Mouse (Mus musculus): ENCODE results near the gene N4bp3.
"Not testable (repeated sequence)": the region's sequence is repeated elsewhere in the genome, so short reads cannot be mapped to it uniquely, and the experiment has no call there.

The N4bp3 gene

DNA sequence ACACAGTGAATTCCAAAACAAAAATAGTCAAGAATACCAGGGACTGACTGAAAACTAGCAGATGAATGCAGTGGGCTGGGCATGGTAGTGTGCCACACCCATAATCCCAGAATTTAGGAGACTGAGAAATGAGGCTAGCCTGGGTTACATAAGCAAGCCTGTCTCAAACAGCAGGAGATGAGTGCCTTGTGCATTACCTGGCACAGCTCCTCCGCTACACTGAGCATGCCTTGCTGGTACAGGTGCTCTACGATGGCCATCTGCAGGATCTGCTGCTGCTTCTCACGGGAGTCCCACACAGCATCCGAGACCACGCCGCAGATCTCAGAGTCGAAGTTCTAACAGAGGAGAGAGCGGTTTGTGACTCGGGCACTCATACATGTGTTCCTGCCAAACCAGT, 23.2 kb downstream of the N4bp3 start:
- DNase-seq, result peak; percentile 62

DNA sequence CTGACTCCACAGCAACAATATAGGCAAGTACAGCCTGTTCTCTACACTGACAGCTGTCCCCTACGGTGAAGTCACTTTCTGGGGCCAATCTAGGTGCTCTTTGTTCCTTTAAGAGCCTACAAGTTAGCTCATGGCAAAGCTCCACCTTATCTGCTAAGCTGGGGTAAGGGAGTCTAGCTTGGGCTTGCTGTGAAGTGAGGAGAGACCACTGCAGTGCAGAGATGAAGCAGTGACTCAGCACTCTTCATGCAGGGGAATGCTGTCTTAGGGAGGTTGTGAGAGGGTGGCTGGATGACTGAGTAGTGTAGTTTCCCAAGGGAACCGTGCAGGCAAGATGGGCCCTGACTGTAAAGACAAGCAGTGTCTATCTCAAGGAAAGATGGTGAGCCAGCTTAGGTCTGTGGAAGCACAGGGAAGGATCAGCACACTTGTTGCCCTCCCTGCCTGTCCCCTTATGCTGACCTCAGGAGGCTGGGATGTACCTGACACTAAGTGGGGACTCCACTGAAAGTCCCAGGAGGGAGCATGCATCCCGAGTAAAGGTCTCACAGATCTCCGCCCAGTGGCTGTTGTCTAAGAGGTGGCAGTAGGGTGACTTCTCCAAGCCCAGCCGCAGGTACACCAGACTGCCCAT, 25.3 kb downstream of the N4bp3 start:
- no peak for DNase-seq

DNA sequence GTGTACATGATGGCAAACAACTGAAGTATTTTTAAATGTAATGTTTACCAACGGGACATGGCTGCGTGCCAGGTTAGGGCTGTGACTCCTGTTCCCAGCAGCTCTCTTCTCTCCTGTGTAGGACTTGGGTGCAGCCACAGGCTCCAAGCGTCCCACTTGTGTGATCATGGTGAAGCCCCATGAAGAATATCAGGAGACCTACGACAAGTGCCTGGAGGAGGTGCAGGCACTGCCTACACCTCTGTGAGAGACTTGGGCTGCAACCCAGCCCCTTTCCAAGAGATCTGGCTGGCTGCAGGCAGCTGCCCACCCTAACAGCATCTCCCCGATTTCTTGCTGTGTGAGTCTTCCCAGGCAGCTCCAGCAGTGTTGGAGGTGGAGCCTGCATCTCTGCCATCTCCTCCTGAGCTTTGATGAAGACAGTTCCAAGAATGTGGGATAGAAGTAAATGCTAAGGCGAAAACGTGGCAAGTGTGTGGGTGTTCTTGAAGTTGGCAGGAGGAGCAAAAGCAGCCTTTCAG, 27.6 kb downstream of the N4bp3 start:
- no peak for DNase-seq

DNA sequence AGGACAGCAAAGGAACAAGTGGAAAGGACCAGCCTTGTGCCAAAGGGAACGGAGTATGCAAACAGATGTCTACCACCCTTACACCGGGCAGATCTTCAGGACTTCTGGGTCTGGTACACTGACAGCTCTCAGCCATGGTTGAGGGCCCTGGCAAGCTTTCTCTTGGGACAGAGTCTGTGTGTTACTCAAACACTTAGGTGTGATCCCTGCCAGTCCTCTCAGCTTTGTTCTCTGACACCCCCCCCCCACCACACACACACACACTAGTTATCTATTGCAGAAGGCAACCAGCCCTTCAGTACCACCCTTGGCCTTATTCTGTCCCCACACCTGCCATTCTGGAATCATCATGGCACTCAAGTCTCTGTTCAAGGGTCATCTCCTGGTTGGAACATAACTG, 28.9 kb downstream of the N4bp3 start:
- no peak for DNase-seq

DNA sequence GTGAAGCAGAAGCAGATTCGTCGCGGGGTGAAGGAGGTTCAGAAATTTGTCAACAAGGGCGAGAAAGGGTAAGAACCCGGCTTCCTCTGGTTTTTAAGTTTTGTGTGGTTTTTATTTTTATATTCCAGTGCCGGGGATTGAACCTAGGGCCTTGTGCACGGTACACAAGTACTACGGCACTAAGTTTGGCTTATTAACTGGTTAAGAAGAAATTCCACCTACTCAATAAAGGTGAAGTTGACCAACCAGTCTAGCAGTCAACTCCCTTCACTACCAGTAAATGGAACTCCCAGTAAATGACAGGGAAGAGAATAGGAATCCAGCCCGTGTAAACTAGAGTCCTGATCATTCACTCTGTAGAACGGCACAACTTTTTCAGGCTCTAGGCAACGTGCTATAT, 30.6 kb downstream of the N4bp3 start:
- no peak for DNase-seq

DNA sequence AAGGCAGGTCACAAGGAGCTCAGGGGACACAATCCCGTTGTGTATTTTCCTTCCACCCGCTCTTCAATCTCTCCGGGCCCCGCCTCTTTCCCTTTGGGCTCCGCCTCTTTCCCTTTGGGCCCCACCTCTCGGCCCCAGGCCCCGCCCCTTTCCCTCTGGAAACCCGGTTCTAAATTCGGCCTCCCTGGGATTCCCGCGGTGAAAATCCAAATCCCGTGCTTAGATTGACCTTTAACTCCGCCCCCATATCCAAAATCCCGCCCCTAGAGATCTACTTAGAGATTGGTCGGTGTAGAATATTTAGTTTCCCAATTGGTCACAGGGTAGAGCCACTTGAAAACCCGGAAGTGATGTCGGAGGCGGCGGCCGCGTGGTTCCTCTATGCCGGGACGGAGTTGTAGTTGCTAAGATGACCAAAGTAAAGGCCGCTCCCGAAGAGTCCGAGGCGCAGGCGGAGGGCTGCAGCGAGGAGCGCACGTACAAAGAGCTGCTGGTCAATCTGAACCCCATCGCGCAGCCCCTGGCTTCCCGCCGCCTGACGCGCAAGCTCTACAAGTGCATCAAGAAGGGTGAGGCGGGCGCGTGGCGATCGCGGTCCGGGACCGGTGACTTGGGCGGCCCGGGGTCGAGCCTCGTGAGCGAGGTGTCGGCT, 31.1 kb downstream of the N4bp3 start, which contains the start of gene Nhp2:
TSS of gene Nhp2 (plus strand) at position 327 of the 652 bp plus-strand sequence.
- peak; percentile 97 for DNase-seq

DNA sequence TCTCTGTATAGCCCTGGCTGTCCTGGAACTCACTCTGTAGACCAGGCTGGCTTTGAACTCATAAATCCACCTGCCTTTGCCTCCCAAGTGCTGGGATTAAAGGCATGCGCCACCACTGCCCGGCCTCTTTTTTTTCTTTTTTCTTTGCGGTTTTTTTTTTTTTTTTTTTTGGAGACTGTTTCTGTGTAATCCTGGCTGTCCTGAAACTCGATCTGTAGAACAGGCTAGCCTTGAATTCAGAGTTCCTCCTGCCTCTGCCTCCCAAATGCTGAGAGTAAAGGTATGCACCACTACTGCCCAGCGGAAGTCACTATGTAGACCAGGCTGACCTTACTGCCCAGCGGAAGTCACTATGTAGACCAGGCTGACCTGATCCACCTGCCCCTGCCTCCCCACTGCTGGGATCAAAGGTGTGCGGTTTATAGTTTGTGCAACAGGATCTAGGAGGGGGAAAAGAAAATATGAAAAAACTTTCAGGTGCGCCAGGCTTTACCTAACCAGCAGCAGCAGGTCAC, 31.7 kb downstream of the N4bp3 start:
- DNase-seq, result no peak

DNA sequence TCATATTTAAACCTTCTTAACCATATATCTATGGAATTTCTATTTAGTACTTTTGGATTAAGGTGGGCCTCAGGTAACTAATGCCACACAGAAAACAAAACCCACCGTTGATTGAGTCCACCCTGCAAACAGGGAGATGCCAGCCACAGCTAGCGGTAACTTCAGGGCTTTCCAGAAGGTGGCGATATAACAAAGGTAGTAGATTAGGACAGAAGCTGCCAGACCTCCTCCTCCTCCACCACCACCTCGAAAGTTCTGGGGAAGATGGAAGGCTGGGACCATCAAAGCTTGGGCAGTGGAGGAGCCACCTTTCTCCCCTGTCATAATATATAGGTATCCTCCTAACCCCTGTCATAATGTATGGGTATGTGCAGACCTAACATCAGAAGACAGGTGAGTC, 32.9 kb downstream of the N4bp3 start:
- peak; percentile 73 for DNase-seq

DNA sequence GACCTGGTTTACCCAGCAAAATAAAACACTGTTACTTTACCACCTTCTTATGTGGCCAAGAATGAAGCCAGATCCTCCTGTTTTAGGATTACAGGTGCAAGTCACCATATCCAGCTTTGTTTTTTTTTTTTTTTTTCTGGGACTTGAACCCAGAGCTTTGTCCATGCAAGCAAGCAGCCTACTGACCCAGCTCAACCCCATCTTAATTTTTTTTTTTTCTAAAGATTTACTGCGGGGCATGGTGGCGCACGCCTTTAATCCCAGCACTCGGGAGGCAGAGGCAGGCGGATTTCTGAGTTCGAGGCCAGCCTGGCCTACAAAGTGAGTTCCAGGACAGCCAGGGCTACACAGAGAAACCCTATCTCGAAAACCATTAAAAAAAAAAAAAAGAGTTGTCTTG, 34.5 kb downstream of the N4bp3 start:
- not testable (repeated sequence) for DNase-seq

DNA sequence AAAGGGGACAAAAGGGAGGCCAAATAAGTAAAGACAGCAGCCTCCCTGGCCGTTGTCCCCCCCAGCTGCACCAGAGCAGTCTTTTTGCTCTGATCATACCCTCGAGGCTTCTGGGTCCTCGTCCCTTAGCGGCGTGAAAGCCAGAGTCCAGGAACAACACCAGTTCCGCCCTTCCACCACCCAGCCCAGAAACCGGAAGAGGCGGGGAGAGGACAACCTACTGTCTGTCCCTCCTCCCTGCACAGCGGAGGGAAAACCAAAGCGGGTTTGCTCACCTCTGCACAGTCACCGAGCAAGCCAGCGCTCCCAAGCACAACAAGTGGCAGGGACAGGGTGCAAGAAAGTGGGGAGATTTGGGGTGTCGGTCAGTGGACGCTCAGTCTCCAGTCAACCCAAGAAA, 35.0 kb downstream of the N4bp3 start:
- DNase-seq, result no peak

DNA sequence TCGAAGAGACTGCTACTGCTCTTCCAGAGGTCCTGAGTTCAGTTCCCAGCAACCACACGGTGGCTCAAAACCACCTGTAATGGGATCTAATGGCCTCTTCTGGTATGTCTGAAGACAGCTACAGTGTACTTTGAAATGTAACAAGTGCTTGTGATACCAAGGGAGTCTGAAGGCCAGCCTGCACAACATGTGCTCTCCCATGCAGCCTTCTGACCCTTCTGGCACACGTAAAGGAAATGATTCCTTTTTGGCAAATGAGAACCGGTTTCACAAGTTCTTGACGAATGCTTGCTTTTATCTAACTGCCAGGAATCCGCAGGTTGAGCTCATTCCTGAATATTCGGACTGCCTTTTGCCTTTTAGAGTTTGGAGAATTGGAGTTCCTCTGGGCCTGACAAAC, 35.5 kb downstream of the N4bp3 start:
- DNase-seq, result no peak

DNA sequence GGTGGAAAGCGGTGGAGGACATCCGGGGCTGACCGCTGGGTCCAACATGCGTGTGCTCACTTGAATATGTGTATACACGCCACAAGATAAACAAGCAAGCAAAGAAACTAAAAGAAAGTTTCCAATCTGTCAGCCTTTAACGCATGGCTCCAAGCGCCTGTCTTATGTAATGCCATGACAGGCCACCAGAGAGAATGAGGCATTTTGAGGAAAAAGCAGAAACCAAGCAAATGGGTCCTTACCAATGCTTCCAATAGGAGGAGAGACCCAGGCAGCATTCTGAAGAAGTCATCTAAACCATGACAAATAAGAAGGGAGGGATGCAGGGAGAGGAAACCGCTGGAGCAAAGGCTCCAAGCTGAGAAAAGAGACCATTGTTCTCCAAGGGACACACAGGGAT, 36.4 kb downstream of the N4bp3 start:
- no peak for DNase-seq

DNA sequence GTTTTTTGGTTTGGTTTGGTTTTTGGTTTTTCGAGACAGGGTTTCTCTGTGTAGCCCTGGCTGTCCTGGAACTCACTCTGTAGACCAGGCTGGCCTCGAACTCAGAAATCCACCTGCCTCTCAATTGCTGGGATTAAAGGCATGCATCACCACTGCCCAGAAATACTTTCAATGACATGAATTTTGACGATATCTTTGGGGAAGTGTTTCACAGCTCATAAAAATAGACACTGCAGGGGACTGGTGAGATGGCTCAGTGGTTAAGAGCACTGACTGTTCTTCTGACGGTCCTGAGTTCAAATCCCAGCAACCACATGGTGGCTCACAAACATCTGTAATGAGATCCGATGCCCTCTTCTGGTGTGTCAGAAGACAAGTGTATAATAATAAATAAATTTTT, 40.7 kb downstream of the N4bp3 start:
- DNase-seq, result not testable (repeated sequence)

DNA sequence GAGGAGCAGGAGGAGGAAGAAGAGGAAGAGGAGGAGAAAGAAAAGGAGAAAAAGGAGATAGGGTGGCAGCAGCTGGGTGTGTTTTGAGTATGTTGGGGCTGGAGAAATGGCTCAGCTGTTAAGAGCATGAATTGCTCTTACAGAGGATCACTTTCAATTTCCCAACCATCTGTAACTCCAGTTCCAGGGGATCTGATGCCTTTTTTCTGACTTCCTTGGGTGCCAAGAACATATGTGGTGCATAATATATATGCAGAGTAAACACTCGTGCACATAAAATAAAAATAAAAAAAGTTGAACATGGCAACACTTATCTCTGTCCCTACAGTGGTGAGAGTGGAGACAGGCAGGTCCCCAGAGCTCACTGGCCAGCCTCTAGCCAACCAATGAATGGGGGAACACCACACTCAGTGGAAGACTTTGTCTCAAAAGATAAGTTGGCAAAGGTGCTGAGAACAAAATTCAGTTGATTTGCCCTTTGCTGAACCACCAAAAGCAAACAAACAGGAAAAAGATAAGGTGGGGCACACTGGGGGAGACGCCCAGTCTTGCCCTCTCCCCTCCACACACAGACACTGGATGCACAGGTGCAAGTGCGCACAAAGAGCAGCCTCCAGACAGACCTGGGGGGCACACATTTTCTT, 41.3 kb downstream of the N4bp3 start:
- DNase-seq, result no peak

DNA sequence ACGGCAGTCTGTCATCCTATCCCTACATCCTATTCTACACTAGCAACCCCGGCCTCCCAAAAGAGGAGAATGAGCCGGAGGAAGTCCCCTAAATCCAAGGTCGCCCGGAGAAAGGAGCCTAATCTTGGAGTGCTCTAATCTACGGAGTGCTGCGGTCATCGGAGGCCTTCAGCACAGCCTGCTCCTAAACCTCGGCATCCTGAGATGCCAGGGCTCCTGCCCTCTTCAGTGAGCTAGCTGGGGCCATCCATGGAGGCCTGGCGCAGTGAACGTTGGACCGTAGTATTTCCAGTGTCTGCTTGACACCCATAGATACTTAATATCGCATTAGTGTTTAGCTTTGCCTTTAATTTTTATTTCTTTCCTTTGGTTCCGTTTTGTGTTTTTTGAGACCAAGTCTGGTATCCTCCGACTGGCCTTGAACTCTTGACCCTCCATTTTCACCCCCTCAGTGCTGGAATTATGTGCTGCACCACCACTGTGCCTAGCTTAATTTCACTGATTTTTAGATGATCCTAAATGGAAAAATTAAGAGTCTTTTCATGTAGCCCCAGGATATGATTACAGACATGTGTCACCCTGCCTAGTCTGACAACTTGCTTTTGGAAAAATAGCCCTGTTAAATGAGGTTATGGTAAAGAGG, 43.4 kb downstream of the N4bp3 start:
- DNase-seq, result no peak

DNA sequence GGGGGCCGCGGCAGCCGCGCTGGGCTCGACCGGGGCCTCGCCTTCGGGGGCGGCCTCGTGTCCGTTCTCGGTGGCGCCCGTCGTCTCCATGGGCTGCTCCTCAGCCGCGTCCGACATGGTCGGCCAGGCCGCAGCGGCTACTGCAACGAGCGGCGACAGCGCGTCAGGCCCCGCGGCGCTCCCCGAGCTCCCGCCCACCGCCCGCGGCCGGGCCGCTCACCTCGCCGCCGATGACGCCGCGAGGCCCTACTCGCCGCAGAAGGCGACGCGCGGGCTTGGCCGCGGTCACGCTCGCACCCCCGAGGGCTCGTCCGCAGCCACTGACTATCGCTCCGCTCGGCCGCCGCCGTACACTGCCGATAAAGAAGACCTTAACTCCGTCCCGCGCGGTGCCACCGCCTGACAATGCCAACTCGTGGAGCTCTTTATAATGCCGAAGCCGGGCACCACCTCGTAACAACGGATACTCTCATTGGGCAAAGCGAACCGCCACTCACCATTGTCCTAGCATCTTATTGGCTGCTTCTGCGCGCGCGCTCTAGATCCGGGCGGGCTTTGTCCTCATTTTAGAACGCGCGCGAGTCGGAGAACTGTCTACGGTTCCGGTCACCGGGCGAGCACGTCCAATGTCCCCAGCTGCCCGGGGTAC, 44.1 kb downstream of the N4bp3 start, which contains the start of gene Hnrnpab:
TSS of gene Hnrnpab (minus strand) at position 401 of the 649 bp plus-strand sequence.
- DNase-seq, result peak; percentile 98

DNA sequence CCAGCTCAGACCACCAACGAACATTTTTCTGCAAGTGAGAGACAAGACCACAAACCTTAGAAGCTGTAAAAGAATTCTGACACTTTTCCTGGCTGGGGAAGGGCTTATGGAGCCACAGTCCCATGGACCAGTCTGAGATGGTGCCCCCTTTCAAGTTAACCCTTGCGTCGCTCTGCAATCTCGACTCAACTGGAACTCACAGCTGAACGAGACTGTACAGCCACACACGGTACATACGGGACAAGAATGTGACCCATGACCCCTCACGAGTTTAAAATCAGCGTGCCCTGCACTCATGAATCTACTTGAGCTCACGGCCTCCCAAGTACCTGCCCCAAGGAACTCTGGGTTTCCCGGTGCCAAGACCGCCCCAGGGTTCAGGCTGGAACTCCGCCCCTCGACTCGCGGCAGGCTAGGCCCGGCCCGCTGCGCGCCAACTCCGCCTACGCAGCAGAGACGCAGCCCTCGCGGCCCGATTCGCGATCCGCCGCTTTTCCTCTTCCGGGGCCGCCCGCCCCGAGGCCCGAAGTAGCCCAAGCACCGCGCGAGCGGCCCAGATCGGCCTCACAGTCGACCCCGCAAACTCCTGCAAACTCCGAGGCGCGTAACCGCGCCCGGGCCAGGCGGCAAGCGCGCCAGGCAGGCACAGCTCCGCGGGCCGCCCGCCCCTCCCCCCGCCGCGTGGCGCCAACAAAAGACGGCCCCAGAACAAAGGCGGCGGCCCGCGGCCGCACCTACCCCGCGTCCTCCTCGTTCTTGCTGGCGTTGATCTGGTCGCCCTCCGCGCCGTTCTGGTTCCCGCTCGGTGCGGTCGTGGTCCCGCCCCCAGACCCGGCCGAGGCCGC, 44.8 kb downstream of the N4bp3 start:
- DNase-seq, result peak; percentile 83

DNA sequence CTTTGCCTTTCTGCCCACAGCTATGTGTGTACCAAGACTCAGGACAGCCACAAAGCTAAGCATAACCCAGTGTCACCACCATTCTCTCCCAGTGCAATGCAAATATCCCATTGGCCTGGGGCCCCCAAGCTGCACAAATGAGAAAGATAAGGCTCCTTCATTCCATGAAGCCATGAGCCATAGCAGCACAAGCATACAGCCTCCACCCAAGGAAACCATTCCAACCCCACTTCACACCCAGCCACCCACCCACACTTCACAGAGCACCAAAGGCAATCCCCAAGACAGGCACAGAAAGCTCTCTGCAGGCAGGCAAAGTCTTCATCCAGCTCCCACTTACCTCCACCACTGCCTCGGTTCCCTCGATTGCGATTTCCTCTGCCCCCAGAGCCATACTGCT, 48.4 kb downstream of the N4bp3 start:
- no peak for DNase-seq

DNA sequence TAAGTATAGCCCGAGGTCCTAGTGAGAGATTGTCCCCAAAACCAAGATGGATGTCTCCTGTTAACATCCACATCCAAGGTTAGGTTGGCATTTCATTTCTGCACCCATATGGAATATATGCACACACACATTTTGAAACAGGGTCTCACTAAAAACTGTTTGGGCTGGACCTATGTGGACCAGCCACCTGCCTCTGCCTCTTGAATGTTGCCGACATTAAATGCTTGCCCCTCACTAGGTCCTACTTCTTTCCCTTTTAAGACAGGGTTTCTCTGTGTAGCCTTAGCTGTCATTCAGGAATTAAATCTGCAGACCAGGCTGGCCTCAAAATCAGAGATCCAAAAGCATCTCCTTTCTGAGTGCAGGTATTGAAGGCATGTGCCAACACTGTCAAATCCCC, 53.1 kb downstream of the N4bp3 start:
- DNase-seq, result no peak

DNA sequence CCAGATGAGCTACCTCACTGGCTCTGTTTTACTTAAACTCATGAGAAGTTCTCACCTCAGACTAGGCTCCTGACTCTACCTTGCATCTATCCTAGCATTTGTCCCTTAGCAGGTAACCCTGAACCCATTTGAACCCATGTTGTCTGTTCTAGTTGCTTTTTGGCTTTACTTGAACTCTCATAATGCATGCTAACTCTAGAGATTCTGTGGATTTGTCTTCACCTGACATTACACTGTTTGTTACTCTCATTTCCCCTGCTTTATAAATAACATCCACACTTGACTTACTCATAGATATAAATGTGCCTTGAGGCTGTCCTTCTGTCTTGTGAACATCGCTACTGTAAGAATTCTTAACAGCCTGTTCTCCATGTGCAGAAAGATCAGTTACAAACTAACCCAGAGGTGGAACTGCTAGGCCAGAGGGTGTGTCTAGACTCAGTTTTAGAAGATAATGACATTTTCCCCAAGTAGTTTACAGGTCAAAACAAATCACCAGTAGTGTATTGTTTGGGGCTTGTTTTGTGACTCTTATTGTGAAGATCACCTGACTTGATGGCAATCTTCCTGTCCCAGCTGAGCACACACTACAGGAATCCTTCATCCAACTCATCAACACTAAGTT, 55.1 kb downstream of the N4bp3 start:
- DNase-seq, result no peak

DNA sequence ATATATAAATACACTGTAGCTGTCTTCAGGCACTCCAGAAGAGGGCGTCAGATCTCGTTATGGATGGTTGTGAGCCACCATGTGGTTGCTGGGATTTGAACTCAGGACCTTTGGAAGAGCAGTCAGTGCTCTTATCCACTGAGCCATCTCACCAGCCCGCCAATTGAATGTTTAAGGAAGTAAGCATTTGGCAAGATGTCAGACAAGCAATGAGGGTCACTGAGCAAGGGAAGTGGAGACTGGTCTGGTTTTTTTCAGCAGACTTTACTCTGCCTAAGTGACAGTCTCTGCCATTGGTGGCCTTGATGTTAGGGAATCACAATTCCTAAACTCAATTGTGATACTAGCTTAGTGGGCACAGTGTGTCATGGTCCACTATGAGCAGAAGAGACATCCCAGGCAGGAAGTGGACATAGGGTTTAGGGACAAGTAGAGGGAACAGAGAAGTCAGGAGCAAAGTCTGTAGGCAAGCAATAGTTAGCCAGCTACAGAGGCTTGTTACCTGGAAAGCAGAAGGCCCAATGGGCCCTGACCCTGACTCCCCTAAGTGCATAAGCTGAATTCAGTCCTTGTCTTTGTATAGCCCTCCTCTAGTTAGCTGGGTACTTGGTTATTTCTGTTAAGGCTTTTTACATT, 55.8 kb downstream of the N4bp3 start:
- no peak for DNase-seq
